Mouse (Mus musculus) hindbrain, postnatal 0 days (tissue): Measurements from ENCODE around the gene Slc38a3. TPM values are rescaled to one million over a fixed set of nuclear protein-coding genes. Genes with fewer than 3 reads are reported as not detected.

Source experiments
- ATAC-seq: fragments of 200-750 bp; cut with Nextera tagmentation; 2 replicates; pipeline ENCODE4 v1.8.0; 2017; ENCODE audit warnings: mild to moderate bottlenecking, moderate TSS enrichment, moderate library complexity
- DNase-seq: peaks from one replicate; pipeline ENCODE4 v3.0.0-alpha.2; 2015; ENCODE audit warnings: low spot score
- H3K27ac ChIP-seq: fragments of 300-500 bp; sonication (generic); 2 replicates; pipeline ENCODE4 v1.5.1; 2014; ENCODE audit warnings: mild to moderate bottlenecking
- H3K27me3 ChIP-seq: fragments of 300-500 bp; sonication (generic); 2 replicates; pipeline ENCODE4 v1.6.1; 2014; ENCODE audit warnings: low read length, mixed read lengths; ENCODE audit not compliant: insufficient read depth
- H3K36me3 ChIP-seq: fragments of 300-500 bp; sonication (generic); 2 replicates; pipeline ENCODE4 v1.6.1; 2014; ENCODE audit warnings: low read length, mixed read lengths; ENCODE audit not compliant: insufficient read depth
- H3K4me1 ChIP-seq: fragments of 300-500 bp; sonication (generic); 2 replicates; pipeline ENCODE4 v1.6.1; 2014; ENCODE audit warnings: antibody characterized with exemption, low read length, mixed read lengths; ENCODE audit not compliant: insufficient read depth
- H3K4me2 ChIP-seq: fragments of 300-500 bp; sonication (generic); 2 replicates; pipeline ENCODE4 v1.6.1; 2014; ENCODE audit warnings: low read depth, mild to moderate bottlenecking, low read length, moderate library complexity, mixed read lengths
- H3K4me3 ChIP-seq: fragments of 300-500 bp; sonication (generic); 2 replicates; pipeline ENCODE4 v1.5.1; 2014; ENCODE audit warnings: low read length
- H3K9ac ChIP-seq: fragments of 300-500 bp; sonication (generic); replicated peaks from 2 replicates; pipeline ENCODE4 v1.6.1; 2014; ENCODE audit warnings: mild to moderate bottlenecking, low read length, moderate library complexity, mixed read lengths
- H3K9me3 ChIP-seq: fragments of 300-500 bp; sonication (generic); 2 replicates; pipeline ENCODE4 v1.6.1; 2016; ENCODE audit warnings: low read length, mixed read lengths
- CTCF ChIP-seq: IDR thresholded peaks from 2 replicates; pipeline ENCODE4 v1.5.1; 2016; ENCODE audit warnings: antibody characterized with exemption, control low read depth, low read depth
- WGBS: fragments of 180-500 bp; shearing (Covaris S2); extraction: QIAGEN DNeasy Blood & Tissue Kit; methylation state at CpG from one replicate; pipeline ENCODE4 v1.1.7; 2014; 5-methylcytosine and 5-hydroxymethylcytosine counted together
- polyA plus RNA-seq: library from polyadenylated mRNA; unstranded; fragments of >200 nt; fragmentation: Nextera tagmentation; extraction: Ambion mirVana; gene quantifications from 2 replicates; pipeline ENCODE4 v1.2.1, GENCODE M21; 2015
- total RNA-seq: library from RNA; depleted of rRNA; stranded (reverse); fragments of >200 nt; gene quantifications from 2 replicates; pipeline ENCODE4 v1.2.3, GENCODE M21; 2014

The Slc38a3 gene
- total and polyA plus RNA-seq, 2 experiments from 2014 or later = 54.5 to 134 TPM

- H3K4me2 ChIP-seq = no peak overlapping the region
- no peak overlapping the region for H3K4me3 ChIP-seq
- H3K9me3 ChIP-seq = no peaks in the 10 kb centered on the region
- H3K27ac ChIP-seq = no peak overlapping the region
- peaks cover 26% of the 10 kb centered on the region; the same call in 1 of the 2 replicates for H3K4me1 ChIP-seq
- no peak for TF ChIP-seq CTCF
- WGBS = 76% methylated on average over 12 of the region's 12 CpGs
- no peaks in the 10 kb centered on the region for H3K36me3 ChIP-seq
- no peak overlapping the region for H3K9ac ChIP-seq
- H3K27me3 ChIP-seq = no peaks in the 10 kb centered on the region
- DNase-seq = no peak
- no peak for ATAC-seq
Observed at GRCm38 (mm10) chr9:107695441-107696105, 26.2 kb upstream of the Slc38a3 start.

GRCm38 (mm10) chr9:107694627-107695026 lies 25.3 kb upstream of the Slc38a3 start:
- Histone ChIP-seq H3K9ac (no peak overlapping the region), H3K4me3 (no peak overlapping the region), H3K4me1 (peaks cover 17% of the 10 kb centered on the region; the same call in 1 of the 2 replicates), H3K27me3 (no peaks in the 10 kb centered on the region), H3K27ac (no peak overlapping the region), H3K4me2 (no peak overlapping the region), H3K36me3 (no peaks in the 10 kb centered on the region), H3K9me3 (no peaks in the 10 kb centered on the region)
- 80% methylated on average over 7 of the region's 7 CpGs for WGBS
- DNase-seq = no peak
- no peak for ATAC-seq
- no peak for TF ChIP-seq CTCF

- H3K27ac ChIP-seq = no peak overlapping the region
- peak; percentile 31; the same call in 1 of the 2 replicates for ATAC-seq
- no peak overlapping the region for H3K4me3 ChIP-seq
- H3K36me3 ChIP-seq = no peaks in the 10 kb centered on the region
- H3K9ac ChIP-seq = no peak overlapping the region
- H3K4me1 ChIP-seq = peaks cover 6% of the 10 kb centered on the region; the same call in 1 of the 2 replicates
- WGBS = 42% methylated on average over 4 of the region's 4 CpGs
- peak; percentile 45 for TF ChIP-seq CTCF
- H3K9me3 ChIP-seq = no peaks in the 10 kb centered on the region
- H3K27me3 ChIP-seq = no peaks in the 10 kb centered on the region
- no peak overlapping the region for H3K4me2 ChIP-seq
- DNase-seq = peak; percentile 30
Observed at GRCm38 (mm10) chr9:107693433-107693987, 24.2 kb upstream of the Slc38a3 start.

GRCm38 (mm10) chr9:107692785-107693184 lies 23.5 kb upstream of the Slc38a3 start:
- Histone ChIP-seq H3K36me3 (peaks cover 6% of the 10 kb centered on the region; the same call in 1 of the 2 replicates), H3K4me2 (no peak overlapping the region), H3K4me1 (peaks cover under 1% of the 10 kb centered on the region; the same call in 1 of the 2 replicates), H3K4me3 (no peak overlapping the region), H3K9me3 (no peaks in the 10 kb centered on the region), H3K9ac (no peak overlapping the region), H3K27ac (no peak overlapping the region), H3K27me3 (no peaks in the 10 kb centered on the region)
- WGBS = 53% methylated on average over 5 of the region's 5 CpGs
- no peak for TF ChIP-seq CTCF
- DNase-seq (no peak), ATAC-seq (no peak)

GRCm38 (mm10) chr9:107690391-107690790 lies 21.1 kb upstream of the Slc38a3 start:
- TF ChIP-seq CTCF = no peak
- 85% methylated on average over 8 of the region's 8 CpGs for WGBS
- DNase-seq (no peak), ATAC-seq (no peak)
- Histone ChIP-seq H3K36me3 (peaks cover 12% of the 10 kb centered on the region; the same call in 1 of the 2 replicates), H3K9ac (no peak overlapping the region), H3K9me3 (no peaks in the 10 kb centered on the region), H3K27me3 (no peaks in the 10 kb centered on the region), H3K4me3 (no peak overlapping the region), H3K4me2 (no peak overlapping the region), H3K4me1 (no peaks in the 10 kb centered on the region), H3K27ac (no peak overlapping the region)

- no peaks in the 10 kb centered on the region for H3K9me3 ChIP-seq
- H3K36me3 ChIP-seq = peaks cover 12% of the 10 kb centered on the region; the same call in 1 of the 2 replicates
- no peak overlapping the region for H3K27ac ChIP-seq
- no peak overlapping the region for H3K9ac ChIP-seq
- TF ChIP-seq CTCF = no peak
- ATAC-seq (no peak), DNase-seq (no peak)
- no peak overlapping the region for H3K4me2 ChIP-seq
- no peaks in the 10 kb centered on the region for H3K27me3 ChIP-seq
- H3K4me3 ChIP-seq = no peak overlapping the region
- whole genome bisulfite sequencing = 76% methylated on average over 7 of the region's 7 CpGs
- H3K4me1 ChIP-seq = no peaks in the 10 kb centered on the region
Observed at GRCm38 (mm10) chr9:107688939-107689338, 19.6 kb upstream of the Slc38a3 start.

- Histone ChIP-seq H3K27ac (no peak overlapping the region), H3K4me3 (no peak overlapping the region), H3K9ac (no peak overlapping the region), H3K4me2 (no peak overlapping the region), H3K36me3 (peaks cover 12% of the 10 kb centered on the region; the same call in 1 of the 2 replicates), H3K9me3 (no peaks in the 10 kb centered on the region), H3K27me3 (no peaks in the 10 kb centered on the region), H3K4me1 (no peaks in the 10 kb centered on the region)
- TF ChIP-seq CTCF = no peak
- no peak for DNase-seq
- WGBS = 88% methylated on average over 5 of the region's 5 CpGs
- ATAC-seq = no peak
Observed at GRCm38 (mm10) chr9:107688415-107688814, 19.1 kb upstream of the Slc38a3 start.
